Mouse (Mus musculus) heart, embryonic 12.5 days (tissue): ENCODE measurements around the gene Camk2g. TPM values are rescaled to one million over a fixed set of nuclear protein-coding genes. Genes with fewer than 3 reads are reported as not detected.

Experiments
- ATAC-seq: fragments of 200-750 bp; cut with Nextera tagmentation; 2 replicates; pipeline ENCODE4 v1.8.0; 2017; ENCODE audit warnings: moderate TSS enrichment, moderate library complexity; ENCODE audit not compliant: insufficient number of reproducible peaks, low FRiP score
- H3K27ac ChIP-seq: fragments of 300-500 bp; sonication (generic); 2 replicates; pipeline ENCODE4 v1.5.1; 2016; ENCODE audit warnings: mild to moderate bottlenecking, moderate library complexity; ENCODE audit not compliant: poor library complexity, severe bottlenecking
- H3K27me3 ChIP-seq: fragments of 300-500 bp; sonication (generic); replicated peaks from 2 replicates; pipeline ENCODE4 v1.6.1; 2016; ENCODE audit warnings: mild to moderate bottlenecking, moderate library complexity
- H3K36me3 ChIP-seq: fragments of 300-500 bp; sonication (generic); 2 replicates; pipeline ENCODE4 v1.6.1; 2016; ENCODE audit warnings: mild to moderate bottlenecking, moderate library complexity
- H3K4me1 ChIP-seq: fragments of 300-500 bp; sonication (generic); replicated peaks from 2 replicates; pipeline ENCODE4 v1.6.1; 2016; ENCODE audit warnings: mild to moderate bottlenecking
- H3K4me2 ChIP-seq: fragments of 300-500 bp; sonication (generic); 2 replicates; pipeline ENCODE4 v1.6.1; 2016; ENCODE audit warnings: mild to moderate bottlenecking, moderate library complexity
- H3K4me3 ChIP-seq: fragments of 300-500 bp; sonication (generic); 2 replicates; pipeline ENCODE4 v1.5.1; 2016; ENCODE audit warnings: mild to moderate bottlenecking
- H3K9ac ChIP-seq: fragments of 300-500 bp; sonication (generic); 2 replicates; pipeline ENCODE4 v1.6.1; 2016; ENCODE audit warnings: mild to moderate bottlenecking, moderate library complexity
- H3K9me3 ChIP-seq: fragments of 300-500 bp; sonication (generic); replicated peaks from 2 replicates; pipeline ENCODE4 v1.6.1; 2016; ENCODE audit warnings: mild to moderate bottlenecking, moderate library complexity
- WGBS: fragments of 180-500 bp; shearing (Covaris S2); methylation state at CpG from one replicate; pipeline ENCODE4 v1.1.7; 2016; 5-methylcytosine and 5-hydroxymethylcytosine counted together
- polyA plus RNA-seq: library from polyadenylated mRNA; unstranded; fragments of >200 nt; fragmentation: Nextera tagmentation; extraction: Ambion mirVana; gene quantifications from 2 replicates; pipeline ENCODE4 v1.2.1, GENCODE M21; 2016

The Camk2g gene
- polyA plus RNA-seq, 1 experiment from 2014 or later = 65.4 TPM

DNA sequence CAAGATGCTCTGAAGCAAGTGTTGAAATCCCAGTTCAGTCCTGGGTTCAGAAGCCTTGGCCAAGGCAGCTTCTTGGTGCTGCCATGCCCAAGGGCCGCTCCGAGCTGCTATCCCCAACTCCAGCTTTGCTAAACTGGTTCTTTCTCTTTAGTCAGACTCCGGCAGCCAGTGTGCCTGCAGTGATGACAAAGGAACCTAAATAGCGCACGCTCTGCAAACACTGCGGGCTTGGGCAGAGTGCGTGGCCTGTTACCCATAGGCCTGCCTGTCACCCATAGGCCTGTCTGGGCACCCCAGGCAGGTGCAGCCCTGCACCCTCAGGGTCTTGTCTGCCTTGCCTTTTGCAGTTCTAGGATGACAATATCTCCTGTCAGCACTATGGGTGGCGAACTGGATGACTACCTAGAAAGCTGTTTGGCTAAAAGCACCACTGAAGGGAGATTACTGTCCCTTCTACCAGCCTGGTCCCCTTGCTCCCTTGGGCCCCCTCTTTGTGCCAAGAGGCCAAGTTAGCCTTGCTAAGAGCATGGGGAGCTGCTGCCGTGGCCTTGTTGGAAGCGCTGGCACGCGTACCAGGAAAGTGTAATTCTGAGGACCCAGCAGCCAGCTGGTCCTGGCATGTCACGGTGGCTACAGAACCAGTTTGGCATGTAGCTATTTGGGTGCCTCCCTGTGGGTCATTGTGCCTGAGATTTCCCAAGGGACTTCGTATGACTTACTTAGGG lies 12.4 kb upstream of the Camk2g start:
- no peak for ATAC-seq
- H3K9ac ChIP-seq = no peak overlapping the region
- no peaks in the 10 kb centered on the region for H3K27me3 ChIP-seq
- 87% methylated on average over 14 of the region's 14 CpGs for WGBS
- H3K4me1 ChIP-seq = peaks cover 24% of the 10 kb centered on the region
- H3K4me2 ChIP-seq = no peak overlapping the region
- H3K36me3 ChIP-seq = no peaks in the 10 kb centered on the region
- H3K9me3 ChIP-seq = no peaks in the 10 kb centered on the region
- no peak overlapping the region for H3K27ac ChIP-seq
- no peak overlapping the region for H3K4me3 ChIP-seq

DNA sequence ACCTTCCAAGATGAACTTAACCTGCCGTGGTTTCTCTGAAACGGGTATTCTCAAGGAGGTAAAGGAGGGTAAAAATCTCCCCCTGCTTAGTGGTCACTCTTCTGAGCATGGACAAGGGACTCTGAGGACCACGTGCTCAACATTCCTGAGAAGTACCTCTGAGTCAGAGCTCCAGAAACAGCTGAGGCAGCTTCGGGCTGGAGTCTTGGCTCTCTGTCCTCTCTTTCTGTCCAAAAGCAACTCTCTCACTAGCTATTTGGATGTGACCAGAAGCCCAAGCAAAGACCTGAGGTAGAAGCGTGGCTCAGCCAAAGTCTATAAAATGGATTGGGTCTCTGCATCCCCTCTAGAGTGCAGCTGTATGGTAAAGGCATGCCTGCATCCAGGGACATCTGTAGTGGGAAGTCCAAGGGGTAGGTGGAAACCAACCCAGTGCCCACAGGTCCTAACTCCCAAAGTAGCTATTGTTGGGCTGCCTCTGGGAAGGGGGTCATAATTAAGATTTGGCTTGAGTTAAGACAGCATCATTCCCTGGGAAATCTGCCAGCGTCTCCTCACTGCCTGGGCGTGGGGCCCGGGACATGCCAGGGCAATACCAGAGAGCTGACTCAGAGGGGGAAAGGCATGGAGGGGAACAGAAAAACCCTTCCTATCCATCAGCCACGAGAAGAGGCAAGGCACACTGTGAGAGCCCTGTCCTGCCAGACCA lies 11.2 kb upstream of the Camk2g start:
- H3K27ac ChIP-seq = no peak overlapping the region
- peaks cover 24% of the 10 kb centered on the region for H3K4me1 ChIP-seq
- 47% methylated on average over 9 of the region's 9 CpGs for WGBS
- H3K4me2 ChIP-seq = no peak overlapping the region
- no peak overlapping the region for H3K9ac ChIP-seq
- no peak overlapping the region for H3K4me3 ChIP-seq
- no peaks in the 10 kb centered on the region for H3K9me3 ChIP-seq
- no peaks in the 10 kb centered on the region for H3K36me3 ChIP-seq
- ATAC-seq = no peak
- H3K27me3 ChIP-seq = no peaks in the 10 kb centered on the region

DNA sequence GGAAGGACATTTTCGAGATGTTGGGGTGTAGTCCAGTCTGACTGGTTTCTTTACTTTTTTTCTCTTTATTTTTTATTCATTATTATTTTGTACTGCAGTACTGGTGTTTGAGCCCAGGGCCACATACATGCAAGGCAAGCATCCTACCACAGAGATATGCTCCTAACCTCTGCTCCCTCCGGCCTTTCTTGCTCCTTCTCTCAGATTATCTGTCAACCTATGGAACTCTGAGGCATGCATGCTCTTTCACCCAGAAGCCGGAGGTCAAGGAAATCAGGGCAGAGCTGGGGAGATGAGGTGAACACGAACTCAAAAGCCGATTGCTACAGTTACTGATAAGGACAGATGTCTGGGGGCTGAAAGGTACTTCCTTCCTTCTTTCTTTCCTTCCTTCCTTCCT lies 10.6 kb upstream of the Camk2g start:
- Histone ChIP-seq H3K27ac (no peak overlapping the region), H3K4me2 (no peak overlapping the region)
- 38% methylated on average over 5 of the region's 5 CpGs for WGBS

DNA sequence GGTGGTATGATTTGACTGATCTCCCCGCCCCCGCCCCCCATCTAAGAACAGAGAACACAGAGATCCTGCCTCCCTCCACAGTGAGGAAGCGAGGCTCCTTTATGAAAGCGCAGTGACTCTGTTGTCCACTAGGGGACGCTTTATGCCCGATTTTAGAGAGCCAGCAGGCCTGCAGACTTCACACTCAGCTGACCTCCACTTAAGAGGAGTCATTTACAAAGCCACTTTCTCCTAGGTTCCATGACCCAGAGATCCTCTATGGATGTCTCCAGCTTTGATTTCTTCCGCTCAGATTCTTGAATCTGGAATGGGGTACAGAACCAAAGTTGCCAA lies 9.7 kb upstream of the Camk2g start:
- H3K4me2 ChIP-seq = no peak overlapping the region
- H3K9ac ChIP-seq = no peak overlapping the region
- H3K9me3 ChIP-seq = no peaks in the 10 kb centered on the region
- peaks cover 24% of the 10 kb centered on the region for H3K4me1 ChIP-seq
- H3K4me3 ChIP-seq = no peak overlapping the region
- no peak overlapping the region for H3K27ac ChIP-seq
- peak; percentile 69 for ATAC-seq
- WGBS = 2% methylated on average over 7 of the region's 7 CpGs
- H3K36me3 ChIP-seq = no peaks in the 10 kb centered on the region
- no peaks in the 10 kb centered on the region for H3K27me3 ChIP-seq

More for the DNA sequence above, 10.6 kb upstream of the Camk2g start:
- Histone ChIP-seq H3K9me3 (no peaks in the 10 kb centered on the region), H3K9ac (no peak overlapping the region), H3K4me3 (no peak overlapping the region), H3K27me3 (no peaks in the 10 kb centered on the region), H3K36me3 (no peaks in the 10 kb centered on the region), H3K4me1 (peaks cover 24% of the 10 kb centered on the region)
- ATAC-seq = no peak

GRCm38 (mm10) chr14:20802926-20803605 lies 9.2 kb upstream of the Camk2g start:
- no peaks in the 10 kb centered on the region for H3K27me3 ChIP-seq
- H3K9me3 ChIP-seq = no peaks in the 10 kb centered on the region
- H3K27ac ChIP-seq = no peak overlapping the region
- peaks cover 26% of the 10 kb centered on the region for H3K4me1 ChIP-seq
- H3K36me3 ChIP-seq = no peaks in the 10 kb centered on the region
- peak; percentile 43; the same call in 1 of the 2 replicates for ATAC-seq
- 25% methylated on average over 2 of the region's 2 CpGs for WGBS
- no peak overlapping the region for H3K4me3 ChIP-seq
- H3K9ac ChIP-seq = no peak overlapping the region
- H3K4me2 ChIP-seq = no peak overlapping the region

- H3K9me3 ChIP-seq = no peaks in the 10 kb centered on the region
- H3K4me1 ChIP-seq = peaks cover 12% of the 10 kb centered on the region
- H3K4me3 ChIP-seq = no peak overlapping the region
- H3K9ac ChIP-seq = no peak overlapping the region
- no peak for ATAC-seq
- no peak overlapping the region for H3K4me2 ChIP-seq
- H3K27me3 ChIP-seq = no peaks in the 10 kb centered on the region
- no peak overlapping the region for H3K27ac ChIP-seq
- no peaks in the 10 kb centered on the region for H3K36me3 ChIP-seq
- WGBS = 12% methylated on average over 7 of the region's 7 CpGs
Observed at GRCm38 (mm10) chr14:20798761-20799160, 4.9 kb upstream of the Camk2g start.

GRCm38 (mm10) chr14:20798300-20798699 lies 4.4 kb upstream of the Camk2g start:
- 77% methylated on average over 6 of the region's 6 CpGs for WGBS
- Histone ChIP-seq H3K27me3 (no peaks in the 10 kb centered on the region), H3K9ac (no peak overlapping the region), H3K9me3 (no peaks in the 10 kb centered on the region), H3K4me2 (no peak overlapping the region), H3K4me3 (no peak overlapping the region), H3K4me1 (peaks cover 11% of the 10 kb centered on the region), H3K27ac (no peak overlapping the region), H3K36me3 (no peaks in the 10 kb centered on the region)
- ATAC-seq = no peak

GRCm38 (mm10) chr14:20796643-20797042 lies 2.8 kb upstream of the Camk2g start:
- WGBS = 73% methylated on average over 8 of the region's 8 CpGs
- no peaks in the 10 kb centered on the region for H3K9me3 ChIP-seq

GRCm38 (mm10) chr14:20796170-20796569 lies 2.3 kb upstream of the Camk2g start:
- Histone ChIP-seq H3K27ac (no peak overlapping the region), H3K4me1 (peaks cover 24% of the 10 kb centered on the region), H3K36me3 (peaks cover 7% of the 10 kb centered on the region), H3K4me2 (no peak overlapping the region), H3K9ac (no peak overlapping the region), H3K9me3 (no peaks in the 10 kb centered on the region), H3K27me3 (no peaks in the 10 kb centered on the region), H3K4me3 (no peak overlapping the region)
- WGBS = 66% methylated on average over 8 of the region's 8 CpGs
- ATAC-seq = no peak

More at GRCm38 (mm10) chr14:20796643-20797042, 2.8 kb upstream of the Camk2g start:
- ATAC-seq = no peak
- Histone ChIP-seq H3K4me2 (no peak overlapping the region), H3K9ac (no peak overlapping the region), H3K36me3 (peaks cover 2% of the 10 kb centered on the region), H3K4me1 (peaks cover 23% of the 10 kb centered on the region), H3K4me3 (no peak overlapping the region), H3K27me3 (no peaks in the 10 kb centered on the region), H3K27ac (no peak overlapping the region)

- Histone ChIP-seq H3K4me3 (0 out of 2 replicates have a peak overlapping the region, but pooled peaks have one; percentile 97), H3K36me3 (peaks cover 13% of the 10 kb centered on the region), H3K9me3 (no peaks in the 10 kb centered on the region), H3K27ac (peak overlapping the region; percentile 40), H3K9ac (peak overlapping the region; percentile 50), H3K27me3 (no peaks in the 10 kb centered on the region), H3K4me2 (peak overlapping the region; percentile 88), H3K4me1 (peaks cover 30% of the 10 kb centered on the region)
- ATAC-seq = no peak
- WGBS = 50% methylated on average over 7 of the region's 9 CpGs
Observed at GRCm38 (mm10) chr14:20795423-20796152, 1.7 kb upstream of the Camk2g start.

- no peak for ATAC-seq
- 8% methylated on average over 9 of the region's 9 CpGs for WGBS
- H3K9ac ChIP-seq = peak overlapping the region; percentile 97
- H3K27me3 ChIP-seq = no peaks in the 10 kb centered on the region
- peaks cover 23% of the 10 kb centered on the region for H3K36me3 ChIP-seq
- peaks cover 39% of the 10 kb centered on the region for H3K4me1 ChIP-seq
- H3K9me3 ChIP-seq = no peaks in the 10 kb centered on the region
- H3K4me2 ChIP-seq = peak overlapping the region; percentile 88
- H3K4me3 ChIP-seq = peak overlapping the region; percentile 97
- peak overlapping the region; percentile 68 for H3K27ac ChIP-seq
Observed at GRCm38 (mm10) chr14:20794589-20794988, 701 bp upstream of the Camk2g start.
